Mouse (Mus musculus) hematopoietic stem cell, adult 5-6 weeks (primary cell): Measurements from ENCODE around the gene Ptpn1. TPM values are rescaled to one million over a fixed set of nuclear protein-coding genes. Genes with fewer than 3 reads are reported as not detected.
A peak's percentile ranks its signal among the peaks of the same experiment; 100 is the strongest.

Source experiments
- ATAC-seq, 2 experiments: fragments of 125-278 bp in 1 of 2; replicated peaks in 1 of 2; 2 replicates each; pipeline ENCODE4 v1.8.0; 2016 to 2017; ENCODE audit warnings: inconsistent platforms in 2 of 2, mild to moderate bottlenecking in 2 of 2, moderate number of reproducible peaks in 2 of 2, low read depth in 1 of 2, moderate TSS enrichment in 1 of 2; ENCODE audit not compliant: low FRiP score in 2 of 2, poor library complexity in 2 of 2, severe bottlenecking in 2 of 2, insufficient read depth in 1 of 2, low TSS enrichment in 1 of 2
- total RNA-seq: library from RNA; stranded (forward); fragments of 172-1452, 232-1000 nt; gene quantifications from 2 replicates; pipeline ENCODE4 v1.2.3, GENCODE M21; 2017

The Ptpn1 gene
- total RNA-seq, 1 experiment from 2014 or later: 61.6 TPM

DNA sequence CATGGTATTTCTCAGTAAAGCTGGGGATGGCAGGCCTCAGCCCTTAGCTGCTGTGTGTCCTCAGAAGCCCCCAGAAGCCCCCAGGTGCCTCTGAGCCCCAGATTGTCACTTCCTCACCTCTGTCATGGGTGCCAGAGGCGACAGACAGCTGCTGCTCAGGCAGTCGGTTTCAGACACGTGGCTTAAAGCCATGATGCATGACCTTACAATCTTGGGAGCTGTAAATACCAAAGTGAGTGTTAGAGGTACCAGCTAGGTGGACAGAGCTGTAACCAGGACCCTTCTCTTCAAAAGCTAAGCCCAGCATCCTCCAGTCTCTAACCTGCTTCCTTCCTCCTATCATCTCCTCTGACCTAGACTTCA, 21.7 kb upstream of the Ptpn1 start:
- ATAC-seq: no peak

- ATAC-seq: no peak
Observed at GRCm38 (mm10) chr2:167911511-167911910, 20.3 kb upstream of the Ptpn1 start.

DNA sequence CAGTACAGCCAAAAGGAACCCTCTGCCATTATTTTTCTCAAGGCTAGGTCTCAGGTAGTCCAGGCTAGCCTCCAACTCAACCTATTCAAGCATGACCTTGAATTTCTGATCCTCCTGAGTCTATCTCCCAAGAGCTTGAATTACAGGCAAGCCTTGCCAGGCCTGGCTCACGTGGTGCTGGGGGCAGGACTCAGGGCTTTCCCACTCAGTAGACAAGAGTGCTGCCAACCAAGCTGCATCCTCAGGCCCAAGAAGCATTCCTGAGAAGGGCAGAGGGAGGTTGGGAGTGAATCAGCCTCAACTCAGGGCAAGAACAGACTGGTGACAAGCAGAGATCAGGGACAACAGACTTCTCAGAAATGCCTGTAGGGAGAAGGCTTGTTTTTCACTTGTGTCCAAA, 12.8 kb upstream of the Ptpn1 start:
- ATAC-seq: no peak

DNA sequence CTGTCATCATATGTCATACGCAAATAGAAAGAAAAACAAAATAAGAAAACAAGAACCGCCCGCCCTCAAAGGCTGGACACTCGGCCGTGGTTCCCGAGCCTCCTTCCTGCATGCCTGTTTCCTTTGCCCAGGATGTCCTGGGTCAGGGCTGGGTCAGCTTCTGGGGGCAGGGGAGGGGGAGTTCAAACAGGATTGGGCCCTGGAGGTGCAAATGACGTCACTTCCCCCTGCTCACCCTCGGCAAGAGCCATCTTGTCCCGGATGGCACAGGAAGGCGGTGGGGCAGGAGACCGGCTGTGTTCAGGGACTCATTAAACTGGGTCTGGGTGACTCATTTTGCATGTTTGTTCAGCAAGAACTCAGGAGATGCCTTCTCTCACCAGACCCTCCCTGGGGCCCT, 11.8 kb upstream of the Ptpn1 start:
- ATAC-seq: no peak

DNA sequence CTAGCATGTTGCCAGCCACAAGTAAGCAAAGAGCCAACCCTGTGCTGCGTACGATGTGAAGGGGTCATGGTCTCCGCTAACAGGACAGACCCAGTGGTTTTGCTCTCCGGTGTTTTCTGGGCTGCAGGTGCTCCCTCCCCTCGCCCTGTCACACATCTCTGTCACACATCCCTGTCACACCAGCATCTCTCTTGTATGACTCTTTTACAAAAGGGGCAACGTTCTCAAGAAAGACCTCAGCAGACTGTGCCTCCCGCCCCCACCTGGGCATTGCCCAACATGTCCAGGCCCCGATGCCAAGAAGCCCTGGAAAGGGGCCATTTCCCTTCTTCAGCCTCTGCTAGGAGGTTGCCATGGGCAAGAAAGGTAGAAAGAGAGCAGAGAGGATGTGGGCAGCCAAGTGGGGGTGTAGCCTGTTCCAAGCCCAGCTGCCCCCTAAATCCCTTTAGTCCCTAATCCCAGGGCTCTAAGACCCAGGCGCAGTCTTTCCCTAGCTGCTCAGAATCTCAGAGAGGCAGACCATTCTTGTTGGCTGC, 10.8 kb upstream of the Ptpn1 start:
- ATAC-seq: no peak

GRCm38 (mm10) chr2:167921823-167922222, 10.0 kb upstream of the Ptpn1 start:
- ATAC-seq: no peak

GRCm38 (mm10) chr2:167924011-167924410, 7.8 kb upstream of the Ptpn1 start:
- no peak for ATAC-seq

- peak; percentile 85 to 90 for ATAC-seq
Observed at GRCm38 (mm10) chr2:167924803-167925604, 6.9 kb upstream of the Ptpn1 start.

- peak in 1 of 2 experiments; percentile 25; a peak in 2 of 4 replicates for ATAC-seq
Observed at GRCm38 (mm10) chr2:167925841-167926800, 5.7 kb upstream of the Ptpn1 start.

DNA sequence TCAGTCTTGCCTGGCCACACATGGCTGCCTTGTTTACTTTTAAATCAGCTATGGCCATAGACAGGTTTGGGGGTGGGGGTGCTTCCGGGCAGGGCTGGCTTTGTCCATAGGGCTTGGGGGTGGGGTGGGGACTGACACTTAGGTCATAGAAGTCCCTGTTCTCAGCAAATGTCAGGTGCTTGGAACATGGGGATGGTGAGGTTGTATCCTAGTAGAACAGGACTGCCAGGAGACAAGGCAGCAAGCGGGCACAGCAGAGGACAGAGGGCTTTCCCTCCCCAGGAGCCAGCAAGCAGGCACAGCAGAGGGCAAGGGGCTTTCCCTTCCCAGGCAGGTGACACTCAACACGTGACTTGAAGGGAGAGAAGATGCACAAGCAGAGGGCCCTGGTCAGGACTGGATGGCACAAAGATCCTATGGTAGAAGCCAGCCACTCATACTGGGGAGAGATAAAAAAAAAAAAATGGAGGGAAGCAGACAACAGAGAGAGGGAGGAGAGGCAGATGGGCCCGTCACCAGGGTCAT, 3.8 kb upstream of the Ptpn1 start:
- ATAC-seq: no peak

- ATAC-seq: no peak
Observed at GRCm38 (mm10) chr2:167928972-167929371, 2.9 kb upstream of the Ptpn1 start.

GRCm38 (mm10) chr2:167930975-167931374, 882 bp upstream of the Ptpn1 start:
- no peak for ATAC-seq

DNA sequence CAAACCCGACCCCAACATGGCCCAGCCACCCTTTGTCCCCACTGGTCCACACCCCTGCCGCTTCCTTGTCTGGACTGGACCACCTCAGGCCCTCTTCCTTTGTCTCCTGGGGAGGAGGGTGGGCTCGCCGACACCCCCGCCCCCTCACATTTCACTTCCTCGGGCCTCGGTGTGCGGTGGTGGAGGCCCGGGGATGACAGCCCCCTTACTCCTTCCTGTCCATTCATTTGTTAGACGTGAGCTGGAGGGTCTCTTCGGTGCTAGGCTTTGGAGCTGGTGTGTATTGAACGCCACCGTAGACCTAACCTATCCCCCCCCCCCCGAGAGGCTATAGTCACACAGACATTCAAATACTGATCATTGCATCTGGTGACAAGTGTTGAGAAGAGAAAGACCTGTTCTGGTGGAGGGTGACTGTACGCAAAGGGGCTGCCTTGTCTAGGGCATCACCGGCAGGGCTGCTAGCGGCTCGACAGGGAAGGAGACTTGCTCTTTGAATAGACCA, 922 bp downstream of the Ptpn1 start:
- ATAC-seq: peak in 1 of 2 experiments; percentile 15; a peak in 1 of 4 replicates

- ATAC-seq: no peak
Observed at GRCm38 (mm10) chr2:167933397-167933796, 1.5 kb downstream of the Ptpn1 start.

GRCm38 (mm10) chr2:167935956-167936355, 4.1 kb downstream of the Ptpn1 start:
- ATAC-seq: no peak

- no peak for ATAC-seq
Observed at GRCm38 (mm10) chr2:167938786-167939185, 6.9 kb downstream of the Ptpn1 start.

- no peak for ATAC-seq
Observed at GRCm38 (mm10) chr2:167939204-167939603, 7.3 kb downstream of the Ptpn1 start.
